Mouse (Mus musculus) cerebellum, adult 9-11 months (tissue): ENCODE measurements around the gene Alyref.
A peak's percentile ranks its signal among the peaks of the same experiment; 100 is the strongest.

Experiments
- DNase-seq: peaks from one replicate; pipeline ENCODE4 v3.0.0; 2022

The Alyref gene

GRCm38 (mm10) chr11:120598283-120598989 is at the start of gene Alyref, which contains the start of gene Anapc11:
Alyref (minus strand) TSS chr11:120598365.
Anapc11 (plus strand) TSS chr11:120598421.
- peak; percentile 93 for DNase-seq

DNA sequence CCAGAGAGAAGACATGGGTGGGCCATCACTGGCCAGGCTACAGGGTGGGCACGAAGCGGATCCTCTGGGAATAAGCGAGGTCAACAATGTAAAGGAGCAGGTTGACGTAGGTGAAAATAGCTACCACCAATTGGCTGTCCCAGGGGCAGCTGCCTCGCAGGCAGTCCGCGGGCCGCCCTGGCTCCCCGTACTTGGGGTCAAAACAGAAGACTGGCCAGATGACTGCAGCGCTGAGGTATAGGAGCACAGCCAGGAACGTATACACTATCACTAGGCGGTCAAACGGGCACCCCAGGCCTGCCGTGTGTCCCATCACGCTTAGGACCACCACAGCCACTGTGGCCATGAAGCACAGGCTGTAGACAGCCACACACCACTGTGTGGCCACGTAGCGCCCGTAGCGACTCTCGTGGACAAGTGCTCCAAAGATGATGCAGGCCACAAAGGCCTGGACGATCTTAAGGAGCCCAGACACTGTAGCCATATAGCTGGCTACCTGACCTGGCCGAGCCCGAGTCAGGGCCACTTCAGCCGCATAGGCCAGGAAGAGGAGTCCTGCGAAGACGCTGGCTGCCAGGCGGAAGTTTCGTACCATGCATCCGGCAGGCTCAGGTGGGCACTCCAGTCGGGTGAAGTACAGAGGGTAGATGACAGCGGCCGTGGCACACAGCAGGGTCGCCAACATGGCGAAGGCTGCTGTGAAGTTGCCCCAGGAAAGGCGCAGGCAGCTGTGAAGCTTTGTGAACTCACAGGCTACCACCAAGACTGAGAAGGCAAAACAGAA is 49.1 kb upstream of the Alyref start:
- no peak for DNase-seq

- DNase-seq = peak; percentile 92
Measured at GRCm38 (mm10) chr11:120643601-120643987, 45.4 kb upstream of the Alyref start, which contains the start of gene Pycr1. Pycr1 (minus strand) TSS chr11:120643769.

GRCm38 (mm10) chr11:120642939-120643600 is 44.9 kb upstream of the Alyref start:
- no peak for DNase-seq

- DNase-seq = no peak
Measured at GRCm38 (mm10) chr11:120641869-120642268, 43.7 kb upstream of the Alyref start.

DNA sequence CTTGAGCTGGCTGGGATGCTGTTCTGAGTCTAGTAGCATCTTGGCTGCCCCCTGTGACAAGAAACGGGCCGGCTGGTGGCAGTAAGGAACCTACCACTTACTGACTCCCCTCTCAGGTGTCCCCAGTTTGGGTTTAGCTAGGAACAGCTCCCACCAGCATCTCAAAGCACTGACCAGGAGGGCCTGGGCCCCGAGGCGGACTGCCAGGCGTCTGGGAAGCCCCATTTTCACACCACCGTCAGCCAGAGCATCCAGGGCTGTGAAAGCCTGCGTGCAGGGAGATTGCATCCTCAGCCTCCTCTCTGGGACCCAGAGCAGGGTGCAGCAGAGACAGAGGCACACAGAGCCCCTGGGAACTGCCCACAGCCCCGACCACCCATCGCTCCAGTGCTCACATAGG is 43.1 kb upstream of the Alyref start:
- DNase-seq = no peak

DNA sequence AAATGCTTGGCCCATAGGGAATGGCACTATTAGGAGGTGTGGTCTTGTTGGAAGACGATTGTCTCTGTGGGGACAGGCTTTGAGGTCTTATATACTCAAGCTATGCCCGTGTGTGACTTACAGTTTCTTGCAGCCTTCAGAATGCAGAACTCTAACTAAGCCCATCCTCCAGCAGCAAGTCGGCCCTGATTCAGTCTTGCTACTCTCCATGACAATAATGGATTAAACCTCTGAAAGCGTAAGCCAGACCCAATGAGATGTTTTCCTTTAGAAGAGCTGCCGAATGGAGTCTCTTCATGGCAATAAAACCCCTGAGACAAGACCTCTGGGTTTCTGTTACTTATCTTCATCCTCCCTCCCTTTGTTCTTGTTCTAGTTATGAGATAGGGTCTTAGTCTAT is 36.6 kb upstream of the Alyref start:
- DNase-seq = no peak

- DNase-seq = peak; percentile 94
Measured at GRCm38 (mm10) chr11:120633520-120634343, 35.6 kb upstream of the Alyref start, which contains the start of gene Mafg. Mafg (minus strand) TSS chr11:120633600.

- peak; percentile 81 for DNase-seq
Measured at GRCm38 (mm10) chr11:120632559-120633519, 34.7 kb upstream of the Alyref start.

DNA sequence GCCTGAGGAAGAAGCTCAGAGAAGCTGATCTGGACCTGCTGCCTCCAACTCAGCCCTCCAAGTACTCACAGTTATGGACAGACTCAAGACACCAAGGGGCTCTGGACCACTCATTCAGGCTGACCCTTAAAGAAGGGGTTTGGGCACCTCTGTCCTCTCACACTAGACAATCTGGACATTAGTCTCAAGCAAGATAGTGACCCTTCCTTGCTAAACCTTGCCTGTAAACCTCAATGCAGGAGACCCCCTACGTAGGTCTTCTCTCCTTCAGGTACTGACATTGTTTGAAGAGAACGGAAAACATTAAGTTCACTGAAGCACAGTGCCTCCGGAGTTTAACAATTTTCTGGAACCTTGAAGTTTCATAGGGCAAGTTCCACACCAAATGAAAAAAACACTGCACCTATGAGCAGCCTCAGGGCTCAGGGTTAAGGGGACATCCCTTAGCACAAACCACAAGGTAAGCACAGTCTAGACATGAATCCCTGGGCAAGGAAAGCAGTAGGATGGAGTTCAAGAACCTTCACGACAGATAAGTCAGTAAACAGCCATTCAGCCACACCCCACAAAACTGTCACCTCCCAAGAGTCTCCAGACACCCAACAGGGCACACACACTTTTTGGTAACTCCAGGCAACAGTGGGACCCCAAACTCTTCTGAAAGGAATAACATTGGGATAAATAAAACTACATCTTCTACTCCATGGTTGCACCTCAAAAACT is 33.7 kb upstream of the Alyref start:
- DNase-seq = peak; percentile 32

- DNase-seq = peak; percentile 9
Measured at GRCm38 (mm10) chr11:120630881-120631725, 32.9 kb upstream of the Alyref start.

- peak; percentile 53 for DNase-seq
Measured at GRCm38 (mm10) chr11:120630401-120630871, 32.3 kb upstream of the Alyref start.

DNA sequence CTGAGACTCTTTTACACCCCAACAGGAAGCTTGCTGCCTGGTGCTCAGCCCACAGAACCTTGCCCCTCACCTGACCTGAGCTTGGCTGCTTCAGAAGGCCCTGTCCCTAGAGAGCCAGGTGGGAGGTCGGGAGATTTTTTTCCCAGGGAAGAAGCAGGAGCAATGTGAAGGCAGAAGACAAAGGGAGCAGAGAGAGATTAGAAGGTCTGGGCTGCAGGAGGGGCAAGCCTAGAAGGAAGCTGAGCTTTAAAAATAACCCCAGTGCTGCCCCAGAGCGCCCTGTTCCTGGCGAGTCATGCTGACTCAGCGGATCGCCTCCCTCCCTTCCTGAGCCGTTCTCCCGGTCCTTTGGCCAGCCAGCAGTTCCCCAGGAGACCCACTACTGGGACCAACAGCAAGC is 31.7 kb upstream of the Alyref start:
- no peak for DNase-seq

DNA sequence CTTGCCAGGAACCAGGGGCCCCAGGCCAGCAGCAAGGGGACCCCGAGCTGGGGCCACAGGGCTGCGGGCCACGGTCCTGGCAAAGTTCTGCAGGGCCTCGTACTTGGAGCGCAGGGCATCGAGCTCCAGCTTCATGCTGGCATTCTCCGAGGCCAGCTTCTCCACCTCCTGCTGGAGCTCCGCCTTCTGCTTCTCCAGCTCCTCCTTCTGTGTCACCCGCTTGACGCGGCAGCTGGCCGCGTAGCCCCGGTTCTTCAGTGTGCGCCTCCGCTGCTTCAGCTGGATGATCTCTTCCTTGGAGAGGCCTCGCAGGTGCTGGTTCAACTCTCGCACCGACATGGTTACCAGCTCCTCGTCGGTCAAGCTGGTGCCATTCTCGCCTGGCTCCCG is 31.2 kb upstream of the Alyref start:
- peak; percentile 51 for DNase-seq

GRCm38 (mm10) chr11:120628601-120629340 is 30.6 kb upstream of the Alyref start:
- DNase-seq = no peak

GRCm38 (mm10) chr11:120627468-120628300 is 29.5 kb upstream of the Alyref start:
- DNase-seq = peak; percentile 55

GRCm38 (mm10) chr11:120626785-120627467 is 28.8 kb upstream of the Alyref start:
- DNase-seq = no peak
